Mouse (Mus musculus): ENCODE measurements around the gene Baiap3.

- TF ChIP-seq CTCF (IDR thresholded peaks at IDR 0.05; ENCODE audit: low read depth, low read length) (no peak), POLR2A (IDR thresholded peaks at IDR 0.05; ENCODE audit: insufficient read depth, low read length) (no peak), EP300 (IDR thresholded peaks at IDR 0.05; ENCODE audit: insufficient read depth, low read depth, low read length) (no peak)
These were observed 45.3 kb downstream of the Baiap3 start for GRCm38 (mm10) chr17:25210680-25211466.

Data from ES-Bruce4 (cell line).